Mouse (Mus musculus): ENCODE data around the gene Gm7544.
"Not testable (repeated sequence)": the region's sequence is repeated elsewhere in the genome, so short reads cannot be mapped to it uniquely, and the experiment has no call there.

Gm7544 gene

DNA sequence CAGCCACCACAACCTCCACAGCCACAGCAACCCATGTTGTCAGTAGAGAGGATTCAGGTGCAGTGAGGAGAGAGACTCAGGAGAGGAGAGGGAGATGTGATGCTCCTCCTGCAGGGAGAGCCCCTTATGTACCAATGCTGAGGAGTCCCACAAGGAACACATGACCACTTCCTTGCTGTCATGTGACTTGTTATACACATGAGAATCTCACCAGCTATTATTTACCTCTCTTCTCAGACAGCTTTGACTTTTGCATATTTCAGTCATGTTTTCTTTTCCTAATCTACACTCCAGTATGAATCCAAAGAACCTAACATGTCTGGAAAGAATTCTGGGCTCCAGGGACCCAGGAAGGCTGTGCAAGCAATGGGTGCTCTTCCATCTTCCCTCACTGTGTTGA, at the start of gene Gm7544:
Gene Gm7544, minus strand, starts transcription at position 101 of the 400 bp plus-strand sequence.
- not testable (repeated sequence) for DNase-seq (ENCODE audit: low spot score)

DNA sequence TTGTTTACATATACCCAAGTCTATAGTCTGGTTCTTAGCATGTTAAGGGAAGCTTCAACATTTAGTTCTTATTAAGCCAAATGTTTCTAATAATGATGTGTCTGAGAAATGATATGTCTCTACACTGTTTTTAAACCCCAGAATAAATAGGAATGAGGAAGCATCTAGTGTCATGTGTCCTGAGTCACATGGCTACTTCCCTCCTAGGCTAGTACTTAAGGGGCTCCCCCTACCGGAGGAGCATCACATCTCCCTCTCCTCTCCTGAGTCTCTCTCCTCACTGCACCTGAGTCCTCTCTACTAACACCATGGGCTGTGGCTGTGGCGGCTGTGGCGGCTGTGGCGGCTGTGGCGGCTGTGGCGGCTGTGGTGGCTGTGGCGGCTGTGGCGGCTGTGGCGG, 44.5 kb upstream of the Gm7544 start, which contains the start of gene Gm47959:
Gene Gm47959, plus strand, starts transcription at position 243 of the 400 bp plus-strand sequence.
- not testable (repeated sequence) for DNase-seq (ENCODE audit: low spot score)

DNA sequence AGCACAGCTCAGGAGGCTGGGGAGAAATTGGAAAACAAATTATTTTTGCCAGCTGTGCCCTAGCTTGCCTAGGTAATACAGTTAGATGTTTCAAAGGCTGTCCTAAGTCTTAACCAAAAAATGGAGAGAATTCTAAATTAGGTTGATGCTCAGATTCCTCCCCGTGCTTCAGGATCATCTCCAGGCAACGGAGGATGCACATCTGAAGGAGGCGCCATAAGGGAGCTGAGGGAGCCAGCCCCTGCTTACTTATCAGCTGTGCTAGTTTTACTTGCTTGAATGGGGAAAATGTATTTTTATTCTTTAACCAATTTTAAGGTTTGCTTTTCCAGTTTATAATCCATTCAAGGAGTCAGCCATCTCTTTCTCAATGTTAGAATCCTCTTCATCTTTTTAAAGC, 38.1 kb upstream of the Gm7544 start:
- DNase-seq (ENCODE audit: low spot score): no peak

DNA sequence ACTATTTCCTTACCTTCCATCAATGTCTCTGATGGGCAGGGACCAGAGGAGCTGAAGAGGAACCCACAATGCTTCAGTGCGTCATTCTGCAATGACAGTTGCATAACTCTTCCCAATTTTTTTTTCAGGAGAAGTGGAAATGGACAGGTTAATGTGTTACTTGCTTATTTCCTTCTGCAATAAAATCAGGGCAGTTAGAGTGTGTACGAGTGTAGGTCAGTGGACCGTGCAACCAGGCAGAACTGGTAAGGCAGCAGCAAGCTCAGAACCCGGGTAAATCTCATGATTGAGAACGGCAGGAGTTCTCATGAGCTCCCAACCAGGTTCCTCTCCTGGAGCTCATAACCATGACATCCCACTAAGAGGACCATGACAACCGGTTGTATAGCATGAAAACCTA, 36.3 kb upstream of the Gm7544 start:
- DNase-seq (ENCODE audit: low spot score): no peak

DNA sequence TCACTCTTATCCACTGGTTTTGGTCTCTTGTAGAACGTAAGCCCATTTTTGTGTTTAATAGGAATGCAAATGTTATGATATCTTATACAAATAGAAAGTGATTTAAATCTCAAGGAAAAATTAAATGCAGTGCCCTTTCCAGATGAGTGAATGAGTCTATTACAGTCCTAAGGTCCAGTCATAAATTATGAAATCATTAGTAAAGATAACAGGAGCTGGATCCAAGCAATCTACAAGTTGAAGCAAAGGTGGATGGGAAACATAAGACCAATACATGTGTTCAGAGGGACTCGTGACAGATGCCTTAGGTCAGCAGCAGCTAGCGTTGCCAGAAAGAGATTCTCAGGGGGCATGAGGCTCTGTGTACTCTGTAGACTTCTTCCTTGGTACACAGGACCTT, 35.8 kb upstream of the Gm7544 start:
- no peak for DNase-seq (ENCODE audit: low spot score)

DNA sequence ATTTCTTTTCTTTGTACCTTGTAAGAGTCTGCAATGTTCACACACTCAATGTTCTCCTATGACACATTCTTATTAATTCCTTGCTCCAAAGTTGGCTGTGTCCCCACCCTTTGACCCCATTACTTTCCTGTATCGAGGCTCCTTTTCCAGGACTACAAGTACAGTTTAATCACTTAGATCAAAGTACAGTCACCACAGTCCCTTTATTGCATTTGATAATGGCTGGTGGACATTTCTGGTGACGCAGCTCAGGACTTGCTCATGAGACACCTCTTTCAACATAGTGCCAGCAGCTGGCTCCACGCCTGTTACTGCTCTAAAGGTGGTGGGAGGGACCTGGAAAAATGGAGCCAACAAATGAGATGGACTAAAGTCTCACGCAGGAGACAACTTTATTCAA, 35.2 kb upstream of the Gm7544 start:
- DNase-seq (ENCODE audit: low spot score): no peak

DNA sequence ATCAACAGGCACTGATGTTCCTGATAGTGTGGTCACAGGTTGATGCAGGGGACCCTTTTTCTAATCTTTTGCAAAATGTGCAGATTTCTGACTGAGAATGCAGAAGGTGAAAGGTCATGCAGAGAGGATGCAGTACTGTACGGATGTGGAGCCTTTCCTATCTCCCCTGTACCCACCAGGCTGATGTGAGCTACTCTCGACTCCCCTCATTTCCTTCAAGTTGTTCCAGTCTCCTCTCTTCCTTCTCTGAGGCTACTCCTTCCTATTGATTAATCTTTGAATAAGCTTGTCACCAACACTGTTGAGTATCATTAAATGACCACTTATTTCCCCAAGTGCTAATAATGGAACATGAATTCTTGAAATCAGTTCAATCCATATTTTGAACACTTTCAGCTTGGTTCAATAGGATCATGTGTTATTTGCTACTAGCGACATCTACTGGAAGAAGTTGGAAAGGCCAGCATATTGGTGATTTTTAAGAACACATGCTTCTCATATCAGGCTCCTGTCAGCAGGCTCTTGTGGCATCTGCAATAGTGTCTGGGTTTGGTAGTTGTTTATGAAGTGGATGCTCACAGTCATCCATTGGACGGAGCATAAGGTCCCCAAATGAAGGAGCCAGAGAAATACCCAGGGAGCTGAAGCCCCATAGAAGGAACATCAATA, 31.9 kb upstream of the Gm7544 start:
- DNase-seq (ENCODE audit: low spot score): peak; percentile 88

DNA sequence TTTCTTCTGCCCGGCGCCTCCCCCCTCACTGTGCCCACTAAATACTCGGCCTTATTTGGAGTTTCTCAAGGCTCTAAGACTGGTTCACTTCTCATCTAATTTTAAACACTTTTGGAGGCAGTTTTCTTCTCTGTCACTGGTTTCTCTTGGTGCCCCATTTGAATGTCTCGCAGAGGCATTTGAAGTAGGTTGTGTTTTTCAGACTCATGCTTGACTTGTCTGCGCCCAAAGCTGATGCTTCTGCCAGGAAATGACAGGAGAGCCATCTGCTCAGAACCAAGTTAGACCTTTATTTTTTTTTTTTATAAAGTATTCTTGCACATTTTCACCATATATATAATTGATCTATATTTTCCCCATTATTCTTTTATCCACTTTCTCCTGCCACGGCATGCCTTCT, 30.9 kb upstream of the Gm7544 start:
- DNase-seq (ENCODE audit: low spot score): no peak

DNA sequence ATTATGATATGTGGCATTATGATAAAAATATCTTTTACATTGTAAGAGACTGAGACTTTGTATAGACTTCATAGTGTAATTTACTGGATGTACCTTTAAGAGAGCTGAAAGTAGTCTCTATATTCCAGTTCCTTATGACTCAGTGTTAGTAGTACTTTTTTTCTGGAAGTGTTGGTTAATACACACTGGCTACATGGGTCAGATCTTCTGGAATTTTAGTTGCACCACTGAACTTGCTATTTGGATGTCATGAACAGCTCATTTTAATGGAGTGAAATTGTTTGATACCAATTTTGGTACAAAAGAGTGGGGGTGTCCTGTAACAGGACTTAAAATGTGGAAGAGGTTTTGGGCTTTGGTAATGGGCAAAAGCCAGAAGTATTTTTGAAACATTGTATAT, 22.0 kb upstream of the Gm7544 start:
- DNase-seq (ENCODE audit: low spot score): no peak

DNA sequence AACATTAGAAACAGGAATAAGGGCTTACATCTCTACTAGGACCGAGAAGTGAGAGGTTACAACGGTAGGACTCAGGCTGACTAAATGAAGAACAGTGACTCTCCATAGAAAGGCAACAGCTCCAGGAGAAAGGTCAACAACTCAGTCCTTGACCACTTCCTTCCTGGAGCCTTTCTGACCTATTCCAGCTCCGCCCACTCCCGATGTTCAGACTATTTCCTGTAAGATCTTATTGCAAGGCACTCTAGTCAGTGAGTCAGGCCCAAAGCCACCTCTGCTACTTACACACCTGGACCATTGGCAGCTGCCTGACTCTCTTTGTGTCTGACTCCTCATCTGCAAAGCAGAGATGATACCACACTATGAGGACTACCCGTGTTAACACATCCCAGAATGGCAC, 19.9 kb upstream of the Gm7544 start:
- no peak for DNase-seq (ENCODE audit: low spot score)

DNA sequence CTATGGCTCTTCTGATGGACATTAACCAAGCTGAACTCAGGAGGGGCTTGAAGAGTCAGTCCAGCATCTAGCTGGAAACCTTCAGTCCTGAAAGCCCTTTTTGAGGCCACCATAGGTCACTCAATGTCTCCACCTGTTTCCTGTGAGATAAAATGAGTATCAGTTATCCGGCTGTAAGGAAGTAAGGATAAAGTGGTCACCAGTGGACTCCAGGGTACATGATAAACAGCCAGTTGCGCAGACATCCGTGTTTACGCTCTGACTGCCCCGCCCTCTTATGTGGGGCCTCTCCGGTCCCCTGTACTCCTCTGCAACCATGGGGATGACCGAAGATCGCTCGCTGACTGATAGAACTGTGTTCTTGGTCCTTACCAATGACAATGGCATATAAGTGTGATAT, 18.5 kb upstream of the Gm7544 start:
- no peak for DNase-seq (ENCODE audit: low spot score)

DNA sequence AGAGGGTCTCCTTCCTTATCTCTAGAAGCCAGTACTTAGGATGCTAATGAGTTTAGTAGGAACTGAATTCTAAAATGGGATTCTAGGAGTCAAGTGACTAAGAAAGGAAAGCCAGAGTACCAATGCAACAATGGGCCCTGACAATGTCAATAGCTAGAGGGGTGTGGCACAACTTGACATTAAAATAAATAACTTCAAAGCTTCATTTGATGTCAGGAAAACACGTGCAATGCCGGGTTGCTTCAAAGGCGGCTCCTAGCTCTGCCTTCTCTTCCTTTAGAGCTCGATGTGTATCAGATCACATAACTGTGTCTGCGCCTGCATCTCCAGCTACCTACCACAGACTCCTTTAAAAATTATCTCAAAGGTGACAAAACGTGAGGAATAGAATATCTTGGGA, 18.1 kb upstream of the Gm7544 start:
- no peak for DNase-seq (ENCODE audit: low spot score)

DNA sequence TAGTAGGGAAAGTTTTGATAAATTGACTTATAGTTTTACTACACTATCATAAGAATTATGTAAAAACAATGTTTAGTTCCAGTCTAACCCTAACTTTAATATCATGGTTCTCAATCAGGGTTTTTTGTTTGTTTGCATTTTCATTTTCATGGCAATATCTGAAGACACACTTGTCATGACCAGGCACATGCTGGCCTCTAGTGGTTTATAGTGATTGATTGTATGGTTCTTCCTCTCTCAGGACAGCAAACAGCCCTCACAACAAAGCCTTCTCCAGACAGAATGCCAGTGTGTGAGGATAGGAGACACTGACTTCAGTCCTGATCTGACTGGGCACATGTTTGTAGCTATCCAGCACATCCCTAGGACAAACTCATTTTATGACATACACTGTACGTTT, 17.4 kb upstream of the Gm7544 start:
- DNase-seq (ENCODE audit: low spot score): no peak

DNA sequence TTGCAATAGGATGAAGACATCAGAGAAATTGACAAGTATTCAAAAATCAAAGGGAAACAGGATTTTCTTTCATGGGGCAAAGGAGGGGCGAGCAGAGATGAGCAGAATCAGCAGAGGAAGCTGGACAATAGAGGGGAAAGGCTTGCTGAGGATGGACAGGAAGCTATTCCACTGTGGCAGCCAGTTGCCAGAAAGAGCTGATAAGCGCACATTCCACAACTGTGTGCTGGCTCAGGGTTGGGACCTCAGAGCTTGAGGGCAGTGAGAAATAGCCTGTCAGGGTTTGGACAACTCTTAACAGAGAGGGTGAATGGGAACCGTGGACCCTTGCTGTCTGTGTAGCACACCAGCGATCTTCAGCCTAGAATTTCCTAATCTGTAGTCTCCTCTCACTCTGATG, 16.2 kb upstream of the Gm7544 start:
- DNase-seq (ENCODE audit: low spot score): no peak

DNA sequence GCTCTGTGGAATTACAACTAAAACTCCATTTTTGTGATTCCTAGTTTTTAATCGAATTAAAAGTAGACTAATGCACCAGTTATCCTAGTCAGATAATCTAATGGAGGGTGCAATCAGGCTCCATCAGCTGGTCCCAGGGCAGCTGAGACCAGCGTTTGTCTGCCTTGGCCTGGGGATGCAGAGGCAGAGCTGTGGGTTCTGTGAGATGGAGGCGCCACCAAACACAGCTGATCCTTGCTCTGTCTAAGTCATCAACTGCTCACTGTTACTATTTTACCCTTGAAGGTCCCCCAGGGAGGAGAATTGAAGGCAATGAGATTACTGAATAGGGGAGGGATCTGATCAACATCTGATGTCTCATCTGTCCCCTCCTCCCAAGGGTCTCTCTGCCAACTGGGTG, 10.6 kb upstream of the Gm7544 start:
- no peak for DNase-seq (ENCODE audit: low spot score)

DNA sequence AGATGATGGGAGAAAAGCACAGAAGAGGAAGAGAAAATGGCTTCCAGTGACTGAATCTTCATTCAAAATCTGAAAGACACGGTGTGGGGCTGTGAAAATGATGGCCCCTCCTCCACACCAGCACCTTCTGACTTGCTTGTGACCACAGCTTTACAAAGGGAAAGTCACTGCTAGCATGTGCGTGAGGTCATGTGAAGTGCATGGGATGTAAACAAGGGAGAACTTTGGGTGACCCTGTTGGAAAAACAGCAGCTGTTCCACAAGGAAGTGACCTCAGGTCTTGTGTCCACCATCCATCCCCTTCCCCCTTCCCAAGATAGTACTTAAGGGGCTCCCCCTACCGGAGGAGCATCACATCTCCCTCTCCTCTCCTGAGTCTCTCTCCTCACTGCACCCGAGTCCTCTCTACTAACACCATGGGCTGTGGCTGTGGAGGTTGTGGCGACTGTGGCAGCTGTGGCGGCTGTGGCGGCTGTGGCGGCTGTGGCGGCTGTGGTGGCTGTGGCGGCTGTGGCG, 4.1 kb upstream of the Gm7544 start, which contains the start of gene Gm47955:
Gene Gm47955, plus strand, starts transcription at position 417 of the 516 bp plus-strand sequence.
- no peak for DNase-seq (ENCODE audit: low spot score)

DNA sequence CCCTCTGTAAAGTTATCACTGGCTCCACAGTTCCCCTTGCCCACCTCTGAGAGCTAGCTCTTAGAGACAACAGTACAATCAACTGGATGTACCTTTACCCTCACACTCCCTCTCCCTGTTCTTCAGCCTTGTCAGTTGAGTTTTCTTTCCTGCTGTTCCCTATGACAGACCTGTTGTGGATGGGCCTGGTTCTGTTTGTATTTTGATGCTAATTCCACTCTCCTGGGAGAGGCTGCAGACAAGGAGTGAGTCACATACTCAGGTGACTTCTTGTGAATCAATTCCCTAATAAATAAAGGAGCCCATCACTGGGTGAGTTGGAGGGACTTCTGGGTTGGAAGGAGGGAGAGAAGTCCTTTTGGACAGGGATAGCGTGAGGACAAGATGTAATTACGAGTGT, 7.2 kb downstream of the Gm7544 start:
- DNase-seq (ENCODE audit: low spot score): no peak

DNA sequence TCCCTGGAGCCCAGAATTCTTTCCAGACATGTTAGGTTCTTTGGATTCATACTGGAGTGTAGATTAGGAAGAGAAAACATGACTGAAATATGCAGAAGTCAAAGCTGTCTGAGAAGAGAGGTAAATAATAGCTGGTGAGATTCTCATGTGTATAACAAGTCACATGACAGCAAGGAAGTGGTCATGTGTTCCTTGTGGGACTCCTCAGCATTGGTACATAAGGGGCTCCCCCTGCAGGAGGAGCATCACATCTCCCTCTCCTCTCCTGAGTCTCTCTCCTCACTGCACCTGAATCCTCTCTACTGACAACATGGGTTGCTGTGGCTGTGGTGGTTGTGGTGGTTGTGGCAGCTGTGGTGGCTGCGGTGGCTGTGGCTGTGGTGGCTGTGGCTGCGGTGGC, 9.8 kb downstream of the Gm7544 start:
- DNase-seq (ENCODE audit: low spot score): not testable (repeated sequence)

DNA sequence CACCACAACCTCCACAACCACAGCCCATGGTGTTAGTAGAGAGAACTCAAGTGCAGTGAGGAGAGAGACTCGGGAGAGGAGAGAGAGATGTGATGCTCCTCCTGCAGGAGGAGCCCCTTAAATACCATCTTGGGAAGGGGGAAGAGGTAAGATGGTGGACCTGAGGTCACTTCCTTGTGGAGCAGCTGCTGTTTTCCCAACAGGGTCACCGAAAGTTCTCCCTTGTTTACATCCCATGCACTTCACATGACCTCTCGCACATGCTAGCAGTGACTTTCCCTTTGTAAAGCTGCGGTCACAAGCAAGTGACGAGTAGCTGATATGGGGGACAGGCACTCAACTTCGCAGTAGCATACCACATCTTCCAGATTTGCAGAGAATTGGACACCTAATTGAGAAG, 12.5 kb downstream of the Gm7544 start, which contains the start of gene A030003K21Rik:
Gene A030003K21Rik, minus strand, starts transcription at position 94 of the 400 bp plus-strand sequence.
- DNase-seq (ENCODE audit: low spot score): not testable (repeated sequence)

DNA sequence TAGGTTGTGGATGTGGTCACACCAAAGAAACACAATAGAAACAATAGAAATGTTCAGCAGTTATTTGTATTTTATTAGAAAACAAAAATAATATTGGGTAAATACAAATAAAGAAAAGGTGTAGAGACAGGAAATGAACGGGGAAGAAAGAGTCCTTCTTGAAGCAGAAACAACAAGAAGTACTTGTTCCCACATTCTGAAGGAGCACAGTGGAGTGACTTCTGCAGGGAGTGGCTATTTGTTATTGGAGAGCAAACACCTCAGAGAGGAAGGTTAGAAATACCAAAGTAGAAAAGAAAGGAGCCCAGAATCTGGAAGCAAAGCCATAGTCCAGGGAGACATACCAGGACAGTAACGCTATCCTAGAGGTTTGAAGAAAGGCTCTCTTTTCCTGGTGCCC, 13.3 kb downstream of the Gm7544 start:
- not testable (repeated sequence) for DNase-seq (ENCODE audit: low spot score)

DNA sequence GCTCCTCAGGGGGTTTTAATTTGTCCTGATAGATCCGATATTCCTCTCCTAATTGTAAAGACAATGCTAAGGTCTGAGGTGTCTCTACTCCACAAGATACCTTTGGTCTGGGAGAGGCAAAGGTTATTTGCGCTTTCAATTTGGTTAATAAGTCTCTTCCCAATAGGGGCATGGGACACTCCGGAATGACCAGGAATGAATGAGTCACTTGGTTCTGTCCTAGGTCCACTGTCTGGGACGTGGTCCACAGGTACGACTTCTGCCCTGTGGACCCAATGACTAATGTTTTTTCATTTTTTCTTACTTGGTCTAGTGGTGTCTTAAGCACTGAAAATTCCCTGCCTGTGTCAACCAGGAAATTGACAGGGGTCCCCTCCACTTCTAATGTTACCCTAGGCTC, 17.1 kb downstream of the Gm7544 start:
- DNase-seq (ENCODE audit: low spot score): no peak

DNA sequence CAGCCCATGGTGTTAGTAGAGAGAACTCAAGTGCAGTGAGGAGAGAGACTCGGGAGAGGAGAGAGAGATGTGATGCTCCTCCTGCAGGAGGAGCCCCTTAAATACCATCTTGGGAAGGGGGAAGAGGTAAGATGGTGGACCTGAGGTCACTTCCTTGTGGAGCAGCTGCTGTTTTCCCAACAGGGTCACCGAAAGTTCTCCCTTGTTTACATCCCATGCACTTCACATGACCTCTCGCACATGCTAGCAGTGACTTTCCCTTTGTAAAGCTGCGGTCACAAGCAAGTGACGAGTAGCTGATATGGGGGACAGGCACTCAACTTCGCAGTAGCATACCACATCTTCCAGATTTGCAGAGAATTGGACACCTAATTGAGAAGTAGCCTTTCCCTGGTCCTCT, 24.5 kb downstream of the Gm7544 start, which contains the start of gene Gm6217:
Gene Gm6217, minus strand, starts transcription at position 74 of the 400 bp plus-strand sequence.
- not testable (repeated sequence) for DNase-seq (ENCODE audit: low spot score)

DNA sequence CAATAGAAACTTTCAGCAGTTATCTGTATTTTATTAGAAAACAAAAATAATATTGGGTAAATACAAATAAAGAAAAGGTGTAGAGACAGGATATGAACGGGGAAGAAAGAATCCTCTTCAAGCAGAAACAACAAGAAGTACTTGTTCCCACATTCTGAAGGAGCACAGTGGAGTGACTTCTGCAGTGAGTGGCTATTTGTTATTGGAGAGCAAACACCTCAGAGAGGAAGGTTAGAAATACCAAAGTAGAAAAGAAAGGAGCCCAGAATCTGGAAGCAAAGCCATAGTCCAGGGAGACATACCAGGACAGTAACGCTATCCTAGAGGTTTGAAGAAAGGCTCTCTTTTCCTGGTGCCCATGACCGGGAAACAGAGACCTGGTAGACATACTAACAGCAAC, 25.3 kb downstream of the Gm7544 start:
- not testable (repeated sequence) for DNase-seq (ENCODE audit: low spot score)

DNA sequence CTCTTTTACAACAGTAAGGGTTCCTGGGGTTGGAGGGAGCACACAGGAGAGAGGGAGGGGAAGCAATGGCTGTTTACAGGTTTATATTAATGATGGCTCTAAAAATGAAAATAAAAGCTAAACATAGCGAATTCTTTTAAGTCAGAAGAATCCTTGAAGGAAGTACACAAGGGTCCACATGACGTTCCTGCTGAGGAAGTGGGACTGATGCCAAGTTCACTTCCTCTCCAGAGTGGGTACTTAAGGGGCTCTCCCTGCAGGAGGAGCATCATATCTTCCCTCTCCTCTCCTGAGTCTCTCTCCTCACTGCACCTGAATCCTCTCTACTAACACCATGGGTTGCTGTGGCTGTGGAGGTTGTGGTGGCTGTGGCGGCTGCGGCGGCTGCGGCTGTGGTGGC, 31.2 kb downstream of the Gm7544 start, which contains the start of gene A030014E15Rik:
Gene A030014E15Rik, plus strand, starts transcription at position 268 of the 400 bp plus-strand sequence.
- no peak for DNase-seq (ENCODE audit: low spot score)

Measured in layer of hippocampus, adult 9-10 months (tissue).